Mouse (Mus musculus) MEL (cell line): ENCODE data around the gene Vmn1r20. TPM values are rescaled to one million over a fixed set of nuclear protein-coding genes. Genes with fewer than 3 reads are reported as not detected.
"Not testable (repeated sequence)": the region's sequence is repeated elsewhere in the genome, so short reads cannot be mapped to it uniquely, and the experiment has no call there.

ENCODE experiments used
- DNase-seq: peaks from one replicate; pipeline ENCODE4 v3.0.0; 2011; ENCODE audit warnings: low read depth, low spot score
- H3K27ac ChIP-seq: 2 replicates; pipeline ENCODE4 v1.5.1; 2012; ENCODE audit warnings: low read depth, mild to moderate bottlenecking, control low read depth, low read length, moderate library complexity; ENCODE audit not compliant: control insufficient read depth
- H3K27me3 ChIP-seq, 2 experiments: fragments of 150-350 bp in 1 of 2; sonication (generic) in 1 of 2; 2 replicates each; pipeline ENCODE4 v1.6.1; 2012; ENCODE audit warnings: low read length in 2 of 2, mild to moderate bottlenecking in 2 of 2, improper control_type of control experiment in 1 of 2, moderate library complexity in 1 of 2; ENCODE audit not compliant: insufficient read depth in 2 of 2, control insufficient read depth in 1 of 2
- H3K36me3 ChIP-seq, 2 experiments: 2 replicates each; pipeline ENCODE4 v1.6.1; 2012 to 2014; ENCODE audit warnings: low read length in 2 of 2, improper control_type of control experiment in 1 of 2, inconsistent platforms in 1 of 2, mild to moderate bottlenecking in 1 of 2; ENCODE audit not compliant: insufficient read depth in 2 of 2, control insufficient read depth in 1 of 2
- H3K4me1 ChIP-seq, 2 experiments: fragments of 150-350 bp in 1 of 2; sonication (generic) in 1 of 2; 2 replicates each; pipeline ENCODE4 v1.6.1; 2012; ENCODE audit warnings: low read length in 2 of 2, improper control_type of control experiment in 1 of 2, mild to moderate bottlenecking in 1 of 2; ENCODE audit not compliant: insufficient read depth in 2 of 2, control insufficient read depth in 1 of 2
- H3K4me3 ChIP-seq, 2 experiments: fragments of 150-350 bp in 1 of 2; sonication (generic) in 1 of 2; 2 replicates each; pipeline ENCODE4 v1.5.1; 2012; ENCODE audit warnings: low read depth in 2 of 2, low read length in 2 of 2, mild to moderate bottlenecking in 2 of 2, moderate library complexity in 2 of 2, control low read depth in 1 of 2, improper control_type of control experiment in 1 of 2; ENCODE audit not compliant: control insufficient read depth in 1 of 2, insufficient read depth in 1 of 2
- H3K79me2 ChIP-seq: 2 replicates; pipeline ENCODE4 v1.6.1; 2012; ENCODE audit warnings: mild to moderate bottlenecking, low read length, moderate library complexity; ENCODE audit not compliant: control insufficient read depth, poor library complexity, insufficient read depth
- H3K9ac ChIP-seq: 2 replicates; pipeline ENCODE4 v1.6.1; 2012; ENCODE audit warnings: low read depth, mild to moderate bottlenecking, control low read depth, low read length, moderate library complexity; ENCODE audit not compliant: control insufficient read depth, poor library complexity, severe bottlenecking
- H3K9me3 ChIP-seq: fragments of 150-350 bp; sonication (generic); replicated peaks from 2 replicates; pipeline ENCODE4 v1.6.1; 2012; ENCODE audit warnings: mild to moderate bottlenecking, low read length, improper control_type of control experiment, moderate library complexity; ENCODE audit not compliant: insufficient read depth
- CHD1 ChIP-seq: IDR thresholded peaks from 2 replicates; pipeline ENCODE4 v1.6.1; 2012; ENCODE audit warnings: low read depth, mild to moderate bottlenecking, inconsistent platforms, low read length, improper control_type of control experiment
- CTCF ChIP-seq, 3 experiments: IDR thresholded peaks in 2 of 3; conservative IDR thresholded peaks in 1 of 3; 2 replicates each; pipeline ENCODE4 v1.5.1; 2011 to 2012; ENCODE audit warnings: low read length in 3 of 3, low read depth in 2 of 3, mild to moderate bottlenecking in 2 of 3, improper control_type of control experiment in 1 of 3, inconsistent platforms in 1 of 3, mixed read lengths in 1 of 3, moderate library complexity in 1 of 3; ENCODE audit not compliant: control insufficient read depth in 1 of 3, insufficient read depth in 1 of 3, poor library complexity in 1 of 3, severe bottlenecking in 1 of 3
- ELF1 ChIP-seq: IDR thresholded peaks from 2 replicates; pipeline ENCODE4 v1.6.1; 2014; ENCODE audit warnings: low read depth, mild to moderate bottlenecking, inconsistent platforms, low read length, improper control_type of control experiment, moderate library complexity
- ETS1 ChIP-seq: IDR thresholded peaks from 2 replicates; pipeline ENCODE4 v1.6.1; 2012; ENCODE audit warnings: low read depth, mild to moderate bottlenecking, inconsistent platforms, low read length, improper control_type of control experiment, moderate library complexity
- GATA1 ChIP-seq: IDR thresholded peaks from 2 replicates; pipeline ENCODE4 v1.6.1; 2011; ENCODE audit warnings: low read depth, low read length, improper control_type of control experiment
- HCFC1 ChIP-seq: IDR thresholded peaks from 2 replicates; pipeline ENCODE4 v1.6.1; 2012; ENCODE audit warnings: low read depth, mild to moderate bottlenecking, inconsistent platforms, low read length, improper control_type of control experiment, moderate library complexity
- KAT2A ChIP-seq: conservative IDR thresholded peaks from 2 replicates; pipeline ENCODE4 v1.6.1; 2012; ENCODE audit warnings: low read depth, low read length, improper control_type of control experiment, inconsistent platforms
- MXI1 ChIP-seq: IDR thresholded peaks from 2 replicates; pipeline ENCODE4 v1.6.1; 2011; ENCODE audit warnings: mild to moderate bottlenecking, low read depth, low read length, improper control_type of control experiment
- MYB ChIP-seq: IDR thresholded peaks from 2 replicates; pipeline ENCODE4 v1.6.1; 2011; ENCODE audit warnings: mild to moderate bottlenecking, low read depth, low read length, improper control_type of control experiment
- NRF1 ChIP-seq: IDR thresholded peaks from 2 replicates; pipeline ENCODE4 v1.6.1; 2014; ENCODE audit warnings: low read depth, mild to moderate bottlenecking, inconsistent platforms, low read length, improper control_type of control experiment, moderate library complexity; ENCODE audit not compliant: poor library complexity, insufficient read depth, severe bottlenecking
- POLR2AphosphoS2 ChIP-seq: IDR thresholded peaks from 2 replicates; pipeline ENCODE4 v1.6.1; 2011; ENCODE audit warnings: low read length, improper control_type of control experiment
- RAD21 ChIP-seq: IDR thresholded peaks from 2 replicates; pipeline ENCODE4 v1.6.1; 2011; ENCODE audit warnings: mild to moderate bottlenecking, low read depth, low read length, improper control_type of control experiment
- SMC3 ChIP-seq: IDR thresholded peaks from 2 replicates; pipeline ENCODE4 v1.6.1; 2011; ENCODE audit warnings: low read depth, low read length, improper control_type of control experiment
- TCF12 ChIP-seq: IDR thresholded peaks from 2 replicates; pipeline ENCODE4 v1.6.1; 2014; ENCODE audit warnings: low read depth, mild to moderate bottlenecking, inconsistent platforms, low read length, improper control_type of control experiment, moderate library complexity
- UBTF ChIP-seq: IDR thresholded peaks from 2 replicates; pipeline ENCODE4 v1.6.1; 2012; ENCODE audit warnings: low read depth, mild to moderate bottlenecking, inconsistent platforms, low read length, improper control_type of control experiment, moderate library complexity, borderline replicate concordance; ENCODE audit not compliant: insufficient read depth
- USF2 ChIP-seq, 2 experiments: IDR thresholded peaks; 2 replicates each; pipeline ENCODE4 v1.6.1; 2011 to 2012; ENCODE audit warnings: improper control_type of control experiment in 2 of 2, low read length in 2 of 2, borderline replicate concordance in 1 of 2, inconsistent platforms in 1 of 2, low read depth in 1 of 2, mild to moderate bottlenecking in 1 of 2; ENCODE audit not compliant: insufficient read depth in 1 of 2
- ZMIZ1 ChIP-seq: IDR thresholded peaks from 2 replicates; pipeline ENCODE4 v1.6.1; 2012; ENCODE audit warnings: low read depth, mild to moderate bottlenecking, inconsistent platforms, low read length, improper control_type of control experiment, moderate library complexity
- polyA plus RNA-seq, 2 experiments: library from polyadenylated mRNA; stranded (reverse) in 1 of 2; unstranded in 1 of 2; fragments of >175 nt in 1 of 2; fragments of >200 nt in 1 of 2; gene quantifications; 2 replicates each; pipeline versions ENCODE4 v1.2.1 to v1.2.4; 2012; ENCODE audit warnings: low replicate concordance in 2 of 2, low read depth in 1 of 2; ENCODE audit not compliant: insufficient read length in 2 of 2, insufficient read depth in 1 of 2, missing spikeins in 1 of 2
- total RNA-seq: library from RNA; depleted of rRNA; stranded (reverse); fragments of 300-350 nt; gene quantifications from 2 replicates; pipeline ENCODE4 v1.2.3, GENCODE M21; 2012; rRNA removed

Vmn1r20 gene
- total RNA-seq: not detected in 2 replicates
- polyA plus RNA-seq: not detected

GRCm38 (mm10) chr6:57428630-57429029 is at the start of gene Vmn1r20:
Vmn1r20 (plus strand) TSS chr6:57428930.
- H3K9me3 ChIP-seq: no peaks in the 10 kb centered on the region
- no peaks in the 10 kb centered on the region for H3K36me3 ChIP-seq
- H3K79me2 ChIP-seq: no peaks in the 10 kb centered on the region
- no peaks in the 10 kb centered on the region for H3K4me1 ChIP-seq
- DNase-seq: no peak
- no peak within 1 kb of the TSS for H3K27ac ChIP-seq
- H3K27me3 ChIP-seq: no peaks in the 10 kb centered on the region
- H3K9ac ChIP-seq: no peak within 1 kb of the TSS
- H3K4me3 ChIP-seq: no peak within 1 kb of the TSS
- TF ChIP-seq CHD1: no peak
- TF ChIP-seq TCF12: no peak
- TF ChIP-seq RAD21: no peak
- TF ChIP-seq SMC3: no peak
- TF ChIP-seq ZMIZ1: no peak
- no peak for TF ChIP-seq KAT2A
- no peak for TF ChIP-seq UBTF
- no peak for TF ChIP-seq MYB
- no peak for TF ChIP-seq CTCF (IDR thresholded peaks at IDR 0.05 in 2 of 3, conservative IDR thresholded peaks at IDR 0.05 in 1 of 3; ENCODE audit: control insufficient read depth in 1 of 3, insufficient read depth in 1 of 3, low read depth in 2 of 3, low read length in 3 of 3, poor library complexity in 1 of 3, severe bottlenecking in 1 of 3)
- TF ChIP-seq, all 39 proteins: peak for 0

- Histone ChIP-seq H3K9me3 (no peaks in the 10 kb centered on the region), H3K9ac (no peak within 1 kb of the TSS), H3K4me3 (no peak within 1 kb of the TSS), H3K4me1 (no peaks in the 10 kb centered on the region), H3K27ac (no peak within 1 kb of the TSS), H3K79me2 (no peaks in the 10 kb centered on the region), H3K27me3 (no peaks in the 10 kb centered on the region), H3K36me3 (no peaks in the 10 kb centered on the region)
- TF ChIP-seq NRF1 (no peak), ETS1 (no peak), MXI1 (no peak), GATA1 (no peak), HCFC1 (no peak), POLR2AphosphoS2 (no peak), ELF1 (no peak), CTCF (IDR thresholded peaks at IDR 0.05 in 2 of 3, conservative IDR thresholded peaks at IDR 0.05 in 1 of 3; ENCODE audit: control insufficient read depth in 1 of 3, insufficient read depth in 1 of 3, low read depth in 2 of 3, low read length in 3 of 3, poor library complexity in 1 of 3, severe bottlenecking in 1 of 3) (no peak), USF2 (IDR thresholded peaks at IDR 0.05; ENCODE audit: borderline replicate concordance in 1 of 2, insufficient read depth in 1 of 2, low read depth in 1 of 2, low read length in 2 of 2) (no peak), MYB (no peak)
- DNase-seq: no peak
These were observed 33.0 kb upstream of the Vmn1r20 start, which contains the start of gene Vmn1r18 for GRCm38 (mm10) chr6:57395683-57396082. Vmn1r18 (minus strand) TSS chr6:57395783.

- not testable (repeated sequence) for H3K9me3 ChIP-seq, H3K27me3 ChIP-seq, H3K9ac ChIP-seq, H3K27ac ChIP-seq, H3K4me3 ChIP-seq, H3K4me1 ChIP-seq, H3K79me2 ChIP-seq, H3K36me3 ChIP-seq, DNase-seq
These were observed 25.2 kb upstream of the Vmn1r20 start, which contains the start of gene Vmn1r19 for GRCm38 (mm10) chr6:57403480-57403879. Vmn1r19 (plus strand) TSS chr6:57403780.
